Mouse (Mus musculus): ENCODE measurements around the gene Col23a1. TPM values are rescaled to one million over a fixed set of nuclear protein-coding genes. Genes with fewer than 3 reads are reported as not detected.

Col23a1 gene
- polyA plus RNA-seq, 1 experiment from 2014 or later = 4.0 TPM

GRCm38 (mm10) chr11:51274418-51274817, 15.3 kb upstream of the Col23a1 start:
- Histone ChIP-seq H3K9me3 (replicated peaks; ENCODE audit: control insufficient read depth, low read length) (no peaks in the 10 kb centered on the region), H3K27ac (ENCODE audit: low read length) (no peak overlapping the region), H3K4me1 (ENCODE audit: control insufficient read depth, insufficient read depth, low read length) (no peaks in the 10 kb centered on the region), H3K4me3 (ENCODE audit: low read length) (no peak overlapping the region), H3K36me3 (ENCODE audit: control insufficient read depth, insufficient read depth) (peaks cover 48% of the 10 kb centered on the region), H3K4me2 (ENCODE audit: low read depth, low read length) (no peak overlapping the region), H3K27me3 (ENCODE audit: control insufficient read depth, insufficient read depth, low read length) (no peaks in the 10 kb centered on the region), H3K9ac (ENCODE audit: low read length) (no peak overlapping the region)
- 91% methylated on average over 1 of the region's 1 CpGs for WGBS
- no peak for ATAC-seq (replicated peaks; ENCODE audit: extremely low read depth, insufficient read depth, low FRiP score)

- WGBS = 2% methylated on average over 74 of the region's 74 CpGs
- peaks cover 2% of the 10 kb centered on the region; the same call in 1 of the 2 replicates for H3K9me3 ChIP-seq (replicated peaks; ENCODE audit: control insufficient read depth, low read length)
- peak overlapping the region; percentile 83; the same call in 1 of the 2 replicates for H3K27ac ChIP-seq (ENCODE audit: low read length)
Observed at GRCm38 (mm10) chr11:51290066-51290955, 591 bp downstream of the Col23a1 start.

GRCm38 (mm10) chr11:51293956-51294530, 4.3 kb downstream of the Col23a1 start:
- H3K36me3 ChIP-seq (ENCODE audit: control insufficient read depth, insufficient read depth) = no peaks in the 10 kb centered on the region
- H3K4me2 ChIP-seq (ENCODE audit: low read depth, low read length) = no peak overlapping the region
- peaks cover 8% of the 10 kb centered on the region for H3K27me3 ChIP-seq (ENCODE audit: control insufficient read depth, insufficient read depth, low read length)
- 0 out of 2 replicates have a peak, but pooled peaks cover 2% of the 10 kb centered on the region for H3K4me1 ChIP-seq (ENCODE audit: control insufficient read depth, insufficient read depth, low read length)
- H3K27ac ChIP-seq (ENCODE audit: low read length) = 0 out of 2 replicates have a peak overlapping the region, but pooled peaks have one; percentile 13
- H3K9ac ChIP-seq (ENCODE audit: low read length) = no peak overlapping the region
- 66% methylated on average over 2 of the region's 2 CpGs for WGBS
- peaks cover 4% of the 10 kb centered on the region; the same call in 1 of the 2 replicates for H3K9me3 ChIP-seq (replicated peaks; ENCODE audit: control insufficient read depth, low read length)
- H3K4me3 ChIP-seq (ENCODE audit: low read length) = no peak overlapping the region
- ATAC-seq (replicated peaks; ENCODE audit: extremely low read depth, insufficient read depth, low FRiP score) = no peak

More at GRCm38 (mm10) chr11:51290066-51290955, 591 bp downstream of the Col23a1 start:
- Histone ChIP-seq H3K4me2 (ENCODE audit: low read depth, low read length) (peak overlapping the region; percentile 91), H3K36me3 (ENCODE audit: control insufficient read depth, insufficient read depth) (0 out of 2 replicates have a peak, but pooled peaks cover 1% of the 10 kb centered on the region), H3K4me3 (ENCODE audit: low read length) (peak overlapping the region; percentile 82), H3K4me1 (ENCODE audit: control insufficient read depth, insufficient read depth, low read length) (0 out of 2 replicates have a peak, but pooled peaks cover 2% of the 10 kb centered on the region), H3K9ac (ENCODE audit: low read length) (peak overlapping the region; percentile 84), H3K27me3 (ENCODE audit: control insufficient read depth, insufficient read depth, low read length) (peaks cover 8% of the 10 kb centered on the region)
- peak; percentile 79 for ATAC-seq (replicated peaks; ENCODE audit: extremely low read depth, insufficient read depth, low FRiP score)

GRCm38 (mm10) chr11:51295742-51296141, 6.0 kb downstream of the Col23a1 start:
- Histone ChIP-seq H3K4me1 (ENCODE audit: control insufficient read depth, insufficient read depth, low read length) (no peaks in the 10 kb centered on the region), H3K4me2 (ENCODE audit: low read depth, low read length) (no peak overlapping the region), H3K9me3 (replicated peaks; ENCODE audit: control insufficient read depth, low read length) (peaks cover 4% of the 10 kb centered on the region; the same call in 1 of the 2 replicates), H3K4me3 (ENCODE audit: low read length) (no peak overlapping the region), H3K27me3 (ENCODE audit: control insufficient read depth, insufficient read depth, low read length) (peaks cover 8% of the 10 kb centered on the region), H3K27ac (ENCODE audit: low read length) (no peak overlapping the region), H3K36me3 (ENCODE audit: control insufficient read depth, insufficient read depth) (no peaks in the 10 kb centered on the region), H3K9ac (ENCODE audit: low read length) (no peak overlapping the region)
- WGBS = 71% methylated on average over 3 of the region's 3 CpGs
- ATAC-seq (replicated peaks; ENCODE audit: extremely low read depth, insufficient read depth, low FRiP score) = no peak

GRCm38 (mm10) chr11:51298691-51299090, 9.0 kb downstream of the Col23a1 start:
- no peak overlapping the region for H3K9ac ChIP-seq (ENCODE audit: low read length)
- H3K4me1 ChIP-seq (ENCODE audit: control insufficient read depth, insufficient read depth, low read length) = no peaks in the 10 kb centered on the region
- WGBS = 80% methylated on average over 4 of the region's 4 CpGs
- no peak for ATAC-seq (replicated peaks; ENCODE audit: extremely low read depth, insufficient read depth, low FRiP score)
- H3K4me2 ChIP-seq (ENCODE audit: low read depth, low read length) = no peak overlapping the region
- no peaks in the 10 kb centered on the region for H3K36me3 ChIP-seq (ENCODE audit: control insufficient read depth, insufficient read depth)
- peaks cover 4% of the 10 kb centered on the region; the same call in 1 of the 2 replicates for H3K9me3 ChIP-seq (replicated peaks; ENCODE audit: control insufficient read depth, low read length)
- H3K4me3 ChIP-seq (ENCODE audit: low read length) = no peak overlapping the region
- H3K27me3 ChIP-seq (ENCODE audit: control insufficient read depth, insufficient read depth, low read length) = 0 out of 2 replicates have a peak, but pooled peaks cover 2% of the 10 kb centered on the region
- no peak overlapping the region for H3K27ac ChIP-seq (ENCODE audit: low read length)

- H3K36me3 ChIP-seq (ENCODE audit: control insufficient read depth, insufficient read depth) = no peaks in the 10 kb centered on the region
- WGBS = 75% methylated on average over 5 of the region's 5 CpGs
- 0 out of 2 replicates have a peak, but pooled peaks cover 2% of the 10 kb centered on the region for H3K27me3 ChIP-seq (ENCODE audit: control insufficient read depth, insufficient read depth, low read length)
- no peak overlapping the region for H3K27ac ChIP-seq (ENCODE audit: low read length)
- no peak overlapping the region for H3K9ac ChIP-seq (ENCODE audit: low read length)
- H3K4me2 ChIP-seq (ENCODE audit: low read depth, low read length) = no peak overlapping the region
- H3K9me3 ChIP-seq (replicated peaks; ENCODE audit: control insufficient read depth, low read length) = no peaks in the 10 kb centered on the region
- no peak overlapping the region for H3K4me3 ChIP-seq (ENCODE audit: low read length)
- H3K4me1 ChIP-seq (ENCODE audit: control insufficient read depth, insufficient read depth, low read length) = no peaks in the 10 kb centered on the region
- ATAC-seq (replicated peaks; ENCODE audit: extremely low read depth, insufficient read depth, low FRiP score) = no peak
Observed at GRCm38 (mm10) chr11:51302396-51302795, 12.7 kb downstream of the Col23a1 start.

GRCm38 (mm10) chr11:51303981-51304553, 14.3 kb downstream of the Col23a1 start:
- Histone ChIP-seq H3K27me3 (ENCODE audit: control insufficient read depth, insufficient read depth, low read length) (0 out of 2 replicates have a peak, but pooled peaks cover 2% of the 10 kb centered on the region), H3K27ac (ENCODE audit: low read length) (no peak overlapping the region), H3K9me3 (replicated peaks; ENCODE audit: control insufficient read depth, low read length) (no peaks in the 10 kb centered on the region), H3K4me3 (ENCODE audit: low read length) (no peak overlapping the region), H3K36me3 (ENCODE audit: control insufficient read depth, insufficient read depth) (no peaks in the 10 kb centered on the region), H3K4me2 (ENCODE audit: low read depth, low read length) (no peak overlapping the region), H3K9ac (ENCODE audit: low read length) (no peak overlapping the region), H3K4me1 (ENCODE audit: control insufficient read depth, insufficient read depth, low read length) (peaks cover 3% of the 10 kb centered on the region; the same call in 1 of the 2 replicates)
- no peak for ATAC-seq (replicated peaks; ENCODE audit: extremely low read depth, insufficient read depth, low FRiP score)
- WGBS = 73% methylated on average over 12 of the region's 12 CpGs

GRCm38 (mm10) chr11:51308306-51308705, 18.6 kb downstream of the Col23a1 start:
- H3K9me3 ChIP-seq (replicated peaks; ENCODE audit: control insufficient read depth, low read length) = no peaks in the 10 kb centered on the region
- H3K9ac ChIP-seq (ENCODE audit: low read length) = no peak overlapping the region
- no peak for ATAC-seq (replicated peaks; ENCODE audit: extremely low read depth, insufficient read depth, low FRiP score)
- 0 out of 2 replicates have a peak, but pooled peaks cover under 1% of the 10 kb centered on the region for H3K27me3 ChIP-seq (ENCODE audit: control insufficient read depth, insufficient read depth, low read length)
- no peak overlapping the region for H3K4me3 ChIP-seq (ENCODE audit: low read length)
- H3K4me2 ChIP-seq (ENCODE audit: low read depth, low read length) = no peak overlapping the region
- no peaks in the 10 kb centered on the region for H3K36me3 ChIP-seq (ENCODE audit: control insufficient read depth, insufficient read depth)
- no peak overlapping the region for H3K27ac ChIP-seq (ENCODE audit: low read length)
- WGBS = 30% methylated on average over 5 of the region's 5 CpGs
- peaks cover 3% of the 10 kb centered on the region; the same call in 1 of the 2 replicates for H3K4me1 ChIP-seq (ENCODE audit: control insufficient read depth, insufficient read depth, low read length)
